Mouse (Mus musculus): ENCODE data around the gene Xxylt1. TPM values are rescaled to one million over a fixed set of nuclear protein-coding genes. Genes with fewer than 3 reads are reported as not detected.

Xxylt1 gene
- polyA plus RNA-seq, 1 experiment from 2014 or later = 8.4 TPM

- peaks cover 15% of the 10 kb centered on the region for H3K4me1 ChIP-seq
- WGBS = 71% methylated on average over 8 of the region's 8 CpGs
- 0 out of 2 replicates have a peak, but pooled peaks cover 2% of the 10 kb centered on the region for H3K36me3 ChIP-seq
- H3K9me3 ChIP-seq = no peaks in the 10 kb centered on the region
- no peak overlapping the region for H3K9ac ChIP-seq
- no peak overlapping the region for H3K4me3 ChIP-seq
- H3K4me2 ChIP-seq = no peak overlapping the region
- ATAC-seq (ENCODE audit: extremely low read depth, insufficient number of reproducible peaks, low FRiP score, low TSS enrichment) = no peak
- H3K27ac ChIP-seq (replicated peaks) = no peak overlapping the region
- no peaks in the 10 kb centered on the region for H3K27me3 ChIP-seq (replicated peaks)
Observed at GRCm38 (mm10) chr16:31076436-31076835, 4.8 kb downstream of the Xxylt1 start.

DNA sequence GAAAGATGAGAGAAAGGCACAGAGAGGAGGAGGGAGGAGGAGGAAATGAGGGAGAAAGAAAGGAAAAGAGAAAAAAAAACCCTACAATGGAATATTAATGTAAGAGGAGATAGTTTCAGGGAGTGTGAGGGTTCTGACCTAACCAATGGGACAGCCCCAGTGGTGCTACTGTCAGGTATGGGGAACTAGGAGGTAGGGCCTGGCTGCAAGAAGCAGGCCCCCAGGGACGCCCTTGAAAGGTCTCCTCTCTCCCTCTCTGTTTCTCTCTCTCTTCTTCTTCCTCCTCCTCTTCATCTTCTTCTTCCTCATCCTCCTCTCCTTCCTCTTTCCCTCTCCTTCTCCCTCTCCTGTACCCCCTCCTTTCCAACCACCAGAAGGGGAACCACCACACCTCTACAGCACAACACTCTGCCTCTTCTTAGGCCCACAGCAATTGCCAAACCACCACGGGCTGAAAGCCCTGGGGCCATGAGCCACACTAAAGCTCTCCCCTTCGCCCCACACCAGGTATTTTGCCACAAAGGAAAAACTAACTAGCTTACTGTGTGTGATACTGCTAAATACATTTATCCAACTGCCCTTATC, 6.8 kb downstream of the Xxylt1 start:
- no peaks in the 10 kb centered on the region for H3K9me3 ChIP-seq
- H3K27me3 ChIP-seq (replicated peaks) = no peaks in the 10 kb centered on the region
- peaks cover 21% of the 10 kb centered on the region for H3K4me1 ChIP-seq
- no peak overlapping the region for H3K4me3 ChIP-seq
- no peak overlapping the region for H3K27ac ChIP-seq (replicated peaks)
- H3K4me2 ChIP-seq = no peak overlapping the region
- ATAC-seq (ENCODE audit: extremely low read depth, insufficient number of reproducible peaks, low FRiP score, low TSS enrichment) = no peak
- 73% methylated on average over 3 of the region's 3 CpGs for WGBS
- no peak overlapping the region for H3K9ac ChIP-seq
- 0 out of 2 replicates have a peak, but pooled peaks cover 2% of the 10 kb centered on the region for H3K36me3 ChIP-seq

GRCm38 (mm10) chr16:31071731-31072130, 9.5 kb downstream of the Xxylt1 start:
- Histone ChIP-seq H3K4me2 (no peak overlapping the region), H3K27ac (replicated peaks) (no peak overlapping the region), H3K4me1 (peaks cover 37% of the 10 kb centered on the region), H3K9me3 (no peaks in the 10 kb centered on the region), H3K9ac (no peak overlapping the region), H3K27me3 (replicated peaks) (no peaks in the 10 kb centered on the region), H3K4me3 (no peak overlapping the region), H3K36me3 (no peaks in the 10 kb centered on the region)
- ATAC-seq (ENCODE audit: extremely low read depth, insufficient number of reproducible peaks, low FRiP score, low TSS enrichment) = no peak
- WGBS = 72% methylated on average over 6 of the region's 6 CpGs

GRCm38 (mm10) chr16:31070358-31071133, 10.7 kb downstream of the Xxylt1 start:
- H3K9ac ChIP-seq = peak overlapping the region; percentile 71
- H3K27ac ChIP-seq (replicated peaks) = no peak overlapping the region
- H3K4me3 ChIP-seq = peak overlapping the region; percentile 22
- no peaks in the 10 kb centered on the region for H3K27me3 ChIP-seq (replicated peaks)
- ATAC-seq (ENCODE audit: extremely low read depth, insufficient number of reproducible peaks, low FRiP score, low TSS enrichment) = no peak; the same call in 1 of the 2 replicates
- peak overlapping the region; percentile 62 for H3K4me2 ChIP-seq
- H3K9me3 ChIP-seq = no peaks in the 10 kb centered on the region
- H3K36me3 ChIP-seq = no peaks in the 10 kb centered on the region
- H3K4me1 ChIP-seq = peaks cover 43% of the 10 kb centered on the region
- 13% methylated on average over 20 of the region's 21 CpGs for WGBS

DNA sequence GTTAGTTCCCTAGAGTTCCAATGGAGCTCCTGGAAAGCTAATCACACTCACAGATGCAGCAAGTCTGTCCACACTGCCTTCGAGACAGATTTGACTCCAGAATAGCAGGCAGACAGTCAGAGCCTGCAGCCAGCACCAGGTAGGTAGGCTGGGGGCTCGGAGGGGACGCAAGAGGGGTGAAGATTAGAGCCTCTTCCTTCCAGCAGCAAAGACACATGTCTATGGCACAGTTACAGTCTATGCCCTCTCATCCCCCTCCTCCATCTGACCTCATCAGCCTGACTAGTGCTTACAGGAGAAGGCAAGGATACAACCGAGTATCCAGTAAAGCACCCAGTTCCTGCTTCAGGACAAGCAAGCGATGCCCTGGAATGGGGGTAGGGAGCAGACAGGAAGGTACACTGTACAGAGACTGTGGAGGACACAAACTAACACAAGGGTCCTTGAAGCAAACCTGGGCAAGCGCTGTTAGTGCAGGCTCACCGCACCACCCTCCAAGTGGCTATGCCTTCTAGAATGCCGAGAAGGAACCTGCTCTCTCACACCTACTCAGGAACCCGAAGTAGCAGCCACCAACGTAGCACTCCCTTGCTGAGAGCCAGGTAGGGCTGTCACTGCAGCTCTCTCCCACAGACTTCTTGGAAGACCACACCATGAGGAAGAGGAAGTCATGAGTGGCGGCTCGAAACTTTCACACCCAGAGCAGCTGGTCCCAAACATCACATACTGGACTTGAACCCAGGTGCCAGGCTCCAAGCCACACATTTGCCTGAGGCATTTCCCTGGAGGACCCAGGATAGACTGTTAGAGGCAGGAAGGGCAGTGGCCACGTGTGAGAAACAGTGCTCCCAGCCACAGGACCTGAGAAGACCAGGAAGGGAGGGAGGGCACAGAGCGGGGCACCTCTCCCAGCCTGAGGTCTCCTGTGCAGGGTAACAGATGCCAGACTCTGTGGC, 11.7 kb downstream of the Xxylt1 start:
- 78% methylated on average over 14 of the region's 14 CpGs for WGBS
- Histone ChIP-seq H3K36me3 (no peaks in the 10 kb centered on the region), H3K4me1 (peaks cover 43% of the 10 kb centered on the region), H3K27ac (replicated peaks) (no peak overlapping the region), H3K27me3 (replicated peaks) (no peaks in the 10 kb centered on the region), H3K9ac (no peak overlapping the region), H3K4me3 (no peak overlapping the region), H3K4me2 (no peak overlapping the region), H3K9me3 (no peaks in the 10 kb centered on the region)
- no peak for ATAC-seq (ENCODE audit: extremely low read depth, insufficient number of reproducible peaks, low FRiP score, low TSS enrichment)

- no peak for ATAC-seq (ENCODE audit: extremely low read depth, insufficient number of reproducible peaks, low FRiP score, low TSS enrichment)
- WGBS = 76% methylated on average over 7 of the region's 7 CpGs
- Histone ChIP-seq H3K36me3 (no peaks in the 10 kb centered on the region), H3K9ac (no peak overlapping the region), H3K27ac (replicated peaks) (no peak overlapping the region), H3K9me3 (no peaks in the 10 kb centered on the region), H3K4me2 (no peak overlapping the region), H3K4me3 (no peak overlapping the region), H3K27me3 (replicated peaks) (no peaks in the 10 kb centered on the region), H3K4me1 (peaks cover 43% of the 10 kb centered on the region)
Observed at GRCm38 (mm10) chr16:31068280-31068679, 13.0 kb downstream of the Xxylt1 start.

- H3K4me3 ChIP-seq = no peak overlapping the region
- H3K9me3 ChIP-seq = no peaks in the 10 kb centered on the region
- no peaks in the 10 kb centered on the region for H3K36me3 ChIP-seq
- WGBS = 38% methylated on average over 15 of the region's 15 CpGs
- ATAC-seq (ENCODE audit: extremely low read depth, insufficient number of reproducible peaks, low FRiP score, low TSS enrichment) = no peak
- no peak overlapping the region for H3K9ac ChIP-seq
- peaks cover 43% of the 10 kb centered on the region for H3K4me1 ChIP-seq
- H3K27me3 ChIP-seq (replicated peaks) = no peaks in the 10 kb centered on the region
- peak overlapping the region; percentile 30 for H3K4me2 ChIP-seq
- peak overlapping the region; percentile 72 for H3K27ac ChIP-seq (replicated peaks)
Observed at GRCm38 (mm10) chr16:31066344-31067098, 14.7 kb downstream of the Xxylt1 start.

DNA sequence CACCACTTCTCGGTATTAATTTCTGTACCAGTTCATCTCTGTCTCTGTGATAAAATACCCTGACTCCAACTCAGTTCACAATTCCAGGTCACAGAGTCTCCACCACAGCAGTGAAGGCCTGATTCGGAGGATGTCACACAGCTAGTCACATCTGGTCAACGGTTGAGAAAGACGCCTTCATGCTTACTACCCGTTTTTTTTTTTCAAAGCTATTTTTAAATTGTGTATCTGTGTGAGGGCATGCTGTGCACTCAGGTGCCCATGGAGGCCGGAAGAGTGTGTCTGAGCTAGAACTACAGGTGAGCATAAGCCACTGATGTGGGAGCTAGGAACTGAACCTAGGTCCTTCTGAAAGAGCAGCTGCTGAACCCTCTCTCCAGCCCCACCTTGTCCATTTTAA, 16.4 kb downstream of the Xxylt1 start:
- H3K27ac ChIP-seq (replicated peaks) = no peak overlapping the region
- H3K27me3 ChIP-seq (replicated peaks) = no peaks in the 10 kb centered on the region
- H3K9me3 ChIP-seq = no peaks in the 10 kb centered on the region
- no peak overlapping the region for H3K4me3 ChIP-seq
- ATAC-seq (ENCODE audit: extremely low read depth, insufficient number of reproducible peaks, low FRiP score, low TSS enrichment) = no peak
- no peaks in the 10 kb centered on the region for H3K36me3 ChIP-seq
- 80% methylated on average over 6 of the region's 6 CpGs for WGBS
- no peak overlapping the region for H3K9ac ChIP-seq
- H3K4me2 ChIP-seq = no peak overlapping the region
- peaks cover 31% of the 10 kb centered on the region for H3K4me1 ChIP-seq

DNA sequence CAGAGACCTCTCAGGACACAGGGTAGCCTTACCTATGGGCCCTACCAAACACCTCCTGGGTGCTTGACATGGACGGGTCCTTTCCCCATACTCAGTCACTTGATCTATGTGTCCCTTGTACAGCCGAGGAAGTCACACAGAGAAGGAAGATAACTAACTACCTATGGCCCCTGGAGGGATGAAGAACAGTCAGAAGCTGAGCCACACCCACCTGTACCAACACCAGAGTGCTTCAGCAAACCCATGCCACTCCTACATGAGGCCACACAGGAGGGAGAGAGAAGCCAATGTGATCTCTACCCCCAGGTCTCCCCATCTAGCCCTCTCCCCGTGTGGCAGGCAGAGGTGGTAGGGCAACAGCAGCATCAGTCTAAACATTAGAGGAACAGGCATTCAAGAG, 18.3 kb downstream of the Xxylt1 start:
- H3K9me3 ChIP-seq = no peaks in the 10 kb centered on the region
- no peaks in the 10 kb centered on the region for H3K27me3 ChIP-seq (replicated peaks)
- peaks cover 32% of the 10 kb centered on the region for H3K4me1 ChIP-seq
- ATAC-seq (ENCODE audit: extremely low read depth, insufficient number of reproducible peaks, low FRiP score, low TSS enrichment) = no peak
- H3K9ac ChIP-seq = no peak overlapping the region
- no peak overlapping the region for H3K4me3 ChIP-seq
- H3K27ac ChIP-seq (replicated peaks) = no peak overlapping the region
- H3K36me3 ChIP-seq = no peaks in the 10 kb centered on the region
- H3K4me2 ChIP-seq = no peak overlapping the region
- 70% methylated on average over 3 of the region's 3 CpGs for WGBS

- Histone ChIP-seq H3K36me3 (no peaks in the 10 kb centered on the region), H3K4me2 (no peak overlapping the region), H3K4me1 (peaks cover 25% of the 10 kb centered on the region), H3K9me3 (no peaks in the 10 kb centered on the region), H3K4me3 (no peak overlapping the region), H3K27me3 (replicated peaks) (no peaks in the 10 kb centered on the region), H3K9ac (no peak overlapping the region), H3K27ac (replicated peaks) (no peak overlapping the region)
- ATAC-seq (ENCODE audit: extremely low read depth, insufficient number of reproducible peaks, low FRiP score, low TSS enrichment) = no peak
- WGBS = 77% methylated on average over 11 of the region's 11 CpGs
Observed at GRCm38 (mm10) chr16:31061246-31061880, 19.9 kb downstream of the Xxylt1 start.
